Mouse (Mus musculus): ENCODE measurements around the gene Adgrd1. TPM values are rescaled to one million over a fixed set of nuclear protein-coding genes. Genes with fewer than 3 reads are reported as not detected.

Adgrd1 gene
- polyA plus RNA-seq, 1 experiment from 2014 or later, result 0.08 TPM

DNA sequence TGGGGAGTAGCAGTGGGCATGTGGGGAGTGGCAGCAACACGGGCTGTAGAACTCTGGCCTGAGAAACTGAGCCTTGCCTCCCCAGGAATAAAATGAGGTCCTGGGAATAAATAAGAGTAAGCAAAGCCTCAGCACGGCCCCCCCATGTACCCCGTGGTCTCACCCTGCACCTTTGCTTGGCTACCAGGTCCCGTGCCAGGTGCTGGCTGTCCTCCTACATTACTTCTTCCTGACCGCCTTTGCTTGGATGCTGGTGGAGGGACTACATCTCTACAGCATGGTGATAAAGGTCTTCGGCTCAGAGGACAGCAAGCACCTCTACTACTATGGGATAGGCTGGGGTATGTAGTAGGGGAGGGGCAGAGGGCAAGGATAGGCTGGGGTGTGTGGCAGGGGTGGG is 82.8 kb downstream of the Adgrd1 start:
- Histone ChIP-seq H3K4me2 (ENCODE audit: low read depth, low read length) (no peak overlapping the region), H3K36me3 (ENCODE audit: control insufficient read depth, insufficient read depth, low read length) (no peaks in the 10 kb centered on the region), H3K27ac (ENCODE audit: low read depth, low read length) (no peak overlapping the region), H3K9ac (replicated peaks; ENCODE audit: low read depth, low read length) (no peak overlapping the region), H3K27me3 (ENCODE audit: control insufficient read depth, insufficient read depth, low read length) (no peaks in the 10 kb centered on the region), H3K9me3 (ENCODE audit: control insufficient read depth, low read length) (no peaks in the 10 kb centered on the region), H3K4me3 (ENCODE audit: low read depth, low read length) (no peak overlapping the region), H3K4me1 (ENCODE audit: control insufficient read depth, insufficient read depth, low read length) (no peaks in the 10 kb centered on the region)
- WGBS, result 87% methylated on average over 6 of the region's 6 CpGs
- no peak for ATAC-seq (ENCODE audit: low read depth)

DNA sequence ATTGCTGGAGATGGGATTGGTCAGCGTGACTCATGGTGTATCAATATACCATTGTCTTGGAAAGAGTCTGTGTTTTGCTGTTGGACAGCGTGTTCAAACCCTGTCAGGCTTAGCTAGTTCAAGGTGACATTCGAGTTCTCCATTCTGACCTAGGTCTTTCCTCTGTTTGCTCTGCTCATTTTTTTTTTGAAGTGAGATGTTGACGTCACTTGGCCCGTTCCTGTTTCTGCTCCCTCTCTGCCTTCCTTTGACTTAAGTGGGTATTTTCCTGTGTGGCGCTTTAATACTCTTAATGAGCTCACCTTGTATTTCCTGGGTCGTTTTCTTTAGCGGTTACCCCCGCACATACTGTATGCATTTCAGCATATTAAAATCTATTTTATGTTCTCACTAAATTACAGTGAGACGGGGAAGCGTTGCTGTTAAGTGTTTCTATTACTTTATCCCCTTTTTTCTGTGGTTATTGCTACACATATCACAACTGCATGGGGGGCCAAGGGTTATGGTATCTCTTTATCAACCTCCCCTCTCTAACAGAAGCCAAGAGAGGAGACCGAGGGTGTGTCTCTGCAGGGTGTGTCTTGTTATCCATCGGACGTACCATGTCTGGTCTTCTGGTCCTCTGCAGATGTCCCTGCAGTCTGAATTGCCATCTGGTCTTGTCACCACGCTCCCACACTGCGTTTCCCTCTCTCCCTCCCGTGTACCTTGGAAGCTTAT is 83.6 kb downstream of the Adgrd1 start:
- no peak overlapping the region for H3K9ac ChIP-seq (replicated peaks; ENCODE audit: low read depth, low read length)
- H3K9me3 ChIP-seq (ENCODE audit: control insufficient read depth, low read length), result no peaks in the 10 kb centered on the region
- H3K4me2 ChIP-seq (ENCODE audit: low read depth, low read length), result no peak overlapping the region
- WGBS, result 77% methylated on average over 17 of the region's 17 CpGs
- H3K27me3 ChIP-seq (ENCODE audit: control insufficient read depth, insufficient read depth, low read length), result no peaks in the 10 kb centered on the region
- H3K4me3 ChIP-seq (ENCODE audit: low read depth, low read length), result no peak overlapping the region
- no peak for ATAC-seq (ENCODE audit: low read depth)
- no peak overlapping the region for H3K27ac ChIP-seq (ENCODE audit: low read depth, low read length)
- H3K4me1 ChIP-seq (ENCODE audit: control insufficient read depth, insufficient read depth, low read length), result no peaks in the 10 kb centered on the region
- no peaks in the 10 kb centered on the region for H3K36me3 ChIP-seq (ENCODE audit: control insufficient read depth, insufficient read depth, low read length)

DNA sequence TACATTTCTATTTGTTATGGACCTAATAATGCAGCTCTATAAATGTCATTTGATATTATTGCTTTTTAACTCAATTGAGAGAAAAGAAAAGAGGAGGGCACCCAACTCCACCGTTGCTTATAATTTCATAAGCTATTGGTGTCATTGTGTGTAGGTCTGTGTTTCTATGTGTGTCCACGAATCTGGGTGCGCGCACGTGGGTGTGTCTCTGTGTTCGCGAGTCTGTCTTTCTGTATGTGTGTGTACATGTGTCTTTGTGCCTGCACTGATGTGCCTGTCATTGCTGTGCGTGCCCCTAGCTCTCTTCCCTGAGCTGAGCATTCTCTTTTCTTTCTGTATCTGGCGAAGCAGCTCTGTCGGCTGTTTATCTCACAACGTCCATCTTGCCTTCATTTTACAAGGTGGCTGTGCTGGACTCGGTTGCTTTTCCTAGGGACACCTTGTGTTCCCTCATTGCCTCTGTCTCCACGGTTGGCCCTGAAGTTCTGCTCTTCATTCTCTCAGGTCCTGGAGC is 84.2 kb downstream of the Adgrd1 start:
- H3K36me3 ChIP-seq (ENCODE audit: control insufficient read depth, insufficient read depth, low read length), result no peaks in the 10 kb centered on the region
- no peak overlapping the region for H3K4me3 ChIP-seq (ENCODE audit: low read depth, low read length)
- H3K9me3 ChIP-seq (ENCODE audit: control insufficient read depth, low read length), result no peaks in the 10 kb centered on the region
- H3K27ac ChIP-seq (ENCODE audit: low read depth, low read length), result no peak overlapping the region
- no peak overlapping the region for H3K9ac ChIP-seq (replicated peaks; ENCODE audit: low read depth, low read length)
- no peaks in the 10 kb centered on the region for H3K27me3 ChIP-seq (ENCODE audit: control insufficient read depth, insufficient read depth, low read length)
- no peak for ATAC-seq (ENCODE audit: low read depth)
- 85% methylated on average over 13 of the region's 13 CpGs for WGBS
- no peak overlapping the region for H3K4me2 ChIP-seq (ENCODE audit: low read depth, low read length)
- H3K4me1 ChIP-seq (ENCODE audit: control insufficient read depth, insufficient read depth, low read length), result no peaks in the 10 kb centered on the region

DNA sequence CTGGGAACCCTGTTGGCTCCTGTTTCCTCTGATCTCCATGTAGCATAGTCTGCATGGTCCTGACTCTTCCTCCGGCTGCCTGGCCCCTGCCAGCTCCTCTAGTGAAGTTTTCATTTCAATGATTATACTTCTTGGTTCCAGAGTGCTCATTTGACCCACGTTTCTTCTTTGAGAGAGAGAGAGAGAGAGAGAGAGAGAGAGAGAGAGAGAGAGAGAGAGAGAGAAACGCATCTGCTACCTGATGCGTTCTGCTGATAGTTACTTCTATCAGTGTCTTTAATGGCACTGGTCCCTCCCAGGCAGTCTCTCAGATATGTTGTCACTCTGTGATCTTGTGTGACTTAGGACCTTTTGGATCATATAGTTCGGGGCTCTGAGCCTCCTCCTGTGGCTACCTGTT is 84.9 kb downstream of the Adgrd1 start:
- Histone ChIP-seq H3K4me1 (ENCODE audit: control insufficient read depth, insufficient read depth, low read length) (no peaks in the 10 kb centered on the region), H3K36me3 (ENCODE audit: control insufficient read depth, insufficient read depth, low read length) (no peaks in the 10 kb centered on the region), H3K4me3 (ENCODE audit: low read depth, low read length) (no peak overlapping the region), H3K9me3 (ENCODE audit: control insufficient read depth, low read length) (no peaks in the 10 kb centered on the region), H3K27me3 (ENCODE audit: control insufficient read depth, insufficient read depth, low read length) (no peaks in the 10 kb centered on the region), H3K27ac (ENCODE audit: low read depth, low read length) (no peak overlapping the region), H3K9ac (replicated peaks; ENCODE audit: low read depth, low read length) (no peak overlapping the region), H3K4me2 (ENCODE audit: low read depth, low read length) (no peak overlapping the region)
- WGBS, result 79% methylated on average over 5 of the region's 5 CpGs
- ATAC-seq (ENCODE audit: low read depth), result no peak

DNA sequence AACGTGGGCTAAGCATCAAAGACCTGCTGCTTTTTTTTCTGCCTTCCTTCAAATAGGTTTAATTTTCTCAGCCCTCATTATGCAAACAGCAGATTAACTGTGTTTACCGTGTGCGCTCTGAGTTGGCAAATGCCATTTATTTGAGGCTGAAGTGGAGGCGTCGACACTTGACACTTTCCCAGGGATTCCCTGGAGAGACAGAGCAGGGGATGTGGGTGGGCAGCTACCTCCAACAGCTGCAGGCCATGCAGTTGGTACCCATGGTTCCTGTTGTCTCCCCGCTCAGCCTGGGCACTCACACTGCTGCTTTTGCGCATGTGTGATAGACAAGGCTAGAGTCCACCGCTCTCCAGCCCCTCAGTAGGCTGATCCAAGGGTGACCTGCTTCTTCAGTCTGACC is 86.0 kb downstream of the Adgrd1 start:
- Histone ChIP-seq H3K4me2 (ENCODE audit: low read depth, low read length) (no peak overlapping the region), H3K27me3 (ENCODE audit: control insufficient read depth, insufficient read depth, low read length) (no peaks in the 10 kb centered on the region), H3K27ac (ENCODE audit: low read depth, low read length) (no peak overlapping the region), H3K4me3 (ENCODE audit: low read depth, low read length) (no peak overlapping the region), H3K9ac (replicated peaks; ENCODE audit: low read depth, low read length) (no peak overlapping the region), H3K9me3 (ENCODE audit: control insufficient read depth, low read length) (no peaks in the 10 kb centered on the region), H3K4me1 (ENCODE audit: control insufficient read depth, insufficient read depth, low read length) (no peaks in the 10 kb centered on the region), H3K36me3 (ENCODE audit: control insufficient read depth, insufficient read depth, low read length) (no peaks in the 10 kb centered on the region)
- no peak for ATAC-seq (ENCODE audit: low read depth)
- WGBS, result 44% methylated on average over 8 of the region's 8 CpGs

DNA sequence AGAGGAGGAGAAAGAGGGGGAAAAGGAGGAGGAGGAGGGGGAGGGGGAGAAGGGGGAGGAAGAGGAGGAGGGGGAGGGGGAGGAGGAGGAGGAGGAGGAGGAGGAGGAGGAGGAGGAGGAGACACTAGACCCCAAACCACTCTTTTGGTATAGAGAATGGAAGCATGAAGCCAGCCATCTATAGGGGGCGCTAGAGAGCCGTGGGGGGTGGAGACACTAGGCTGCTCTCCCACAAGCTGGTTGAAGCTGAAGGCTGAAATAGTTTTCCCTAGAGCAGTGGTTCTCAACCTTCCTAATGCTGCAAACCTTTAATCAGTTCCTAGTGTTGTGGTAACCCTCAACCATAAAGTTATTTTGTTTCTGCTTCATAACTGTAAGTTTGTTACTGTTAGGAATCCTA is 89.7 kb downstream of the Adgrd1 start:
- H3K4me3 ChIP-seq (ENCODE audit: low read depth, low read length), result no peak overlapping the region
- H3K4me1 ChIP-seq (ENCODE audit: control insufficient read depth, insufficient read depth, low read length), result no peaks in the 10 kb centered on the region
- no peaks in the 10 kb centered on the region for H3K36me3 ChIP-seq (ENCODE audit: control insufficient read depth, insufficient read depth, low read length)
- no peaks in the 10 kb centered on the region for H3K27me3 ChIP-seq (ENCODE audit: control insufficient read depth, insufficient read depth, low read length)
- H3K27ac ChIP-seq (ENCODE audit: low read depth, low read length), result no peak overlapping the region
- no peak for ATAC-seq (ENCODE audit: low read depth)
- WGBS, result 8% methylated on average over 2 of the region's 2 CpGs
- no peak overlapping the region for H3K4me2 ChIP-seq (ENCODE audit: low read depth, low read length)
- no peaks in the 10 kb centered on the region for H3K9me3 ChIP-seq (ENCODE audit: control insufficient read depth, low read length)
- no peak overlapping the region for H3K9ac ChIP-seq (replicated peaks; ENCODE audit: low read depth, low read length)

DNA sequence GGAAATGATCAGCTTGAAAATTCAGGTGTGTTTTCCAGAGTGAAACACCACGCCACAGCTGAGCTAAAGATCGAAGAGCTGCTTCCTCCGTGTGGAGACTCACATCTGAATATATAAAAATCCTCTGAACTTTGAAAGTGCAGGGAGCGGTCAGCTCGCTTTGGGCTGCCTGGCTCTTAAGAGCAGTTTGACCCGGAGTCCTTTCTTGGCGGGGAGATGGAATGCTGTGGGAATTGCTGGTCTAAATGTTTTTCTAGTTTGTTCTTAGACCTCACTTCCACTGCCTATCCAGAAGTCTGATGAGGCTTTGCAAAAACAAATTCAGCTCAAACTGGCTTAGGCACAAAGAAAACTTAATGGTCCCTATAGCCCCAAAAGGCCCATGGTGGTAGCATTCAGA is 90.4 kb downstream of the Adgrd1 start:
- no peaks in the 10 kb centered on the region for H3K9me3 ChIP-seq (ENCODE audit: control insufficient read depth, low read length)
- no peak overlapping the region for H3K4me3 ChIP-seq (ENCODE audit: low read depth, low read length)
- no peak overlapping the region for H3K9ac ChIP-seq (replicated peaks; ENCODE audit: low read depth, low read length)
- H3K4me1 ChIP-seq (ENCODE audit: control insufficient read depth, insufficient read depth, low read length), result no peaks in the 10 kb centered on the region
- H3K4me2 ChIP-seq (ENCODE audit: low read depth, low read length), result no peak overlapping the region
- no peak for ATAC-seq (ENCODE audit: low read depth)
- H3K27ac ChIP-seq (ENCODE audit: low read depth, low read length), result no peak overlapping the region
- no peaks in the 10 kb centered on the region for H3K36me3 ChIP-seq (ENCODE audit: control insufficient read depth, insufficient read depth, low read length)
- WGBS, result 85% methylated on average over 7 of the region's 7 CpGs
- H3K27me3 ChIP-seq (ENCODE audit: control insufficient read depth, insufficient read depth, low read length), result no peaks in the 10 kb centered on the region

DNA sequence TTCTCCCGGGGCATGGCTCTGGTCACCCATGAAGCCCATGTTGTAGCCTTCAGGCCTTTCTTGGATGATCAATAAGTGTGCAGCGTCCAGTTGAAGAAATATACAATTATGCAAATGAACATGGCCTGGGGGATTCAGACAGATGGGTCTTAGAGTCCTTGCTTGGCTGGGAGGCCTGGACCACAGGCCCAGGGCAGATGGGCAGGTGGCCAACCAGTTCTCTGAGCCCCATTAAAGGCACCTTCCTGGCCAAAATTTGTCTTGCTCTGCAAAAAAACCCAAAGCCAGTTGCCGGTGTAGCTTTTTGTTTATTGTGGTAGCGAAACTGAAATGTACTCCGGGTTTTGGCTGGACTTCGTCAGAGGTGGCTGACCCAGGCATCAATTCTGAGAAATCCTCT is 92.5 kb downstream of the Adgrd1 start:
- Histone ChIP-seq H3K4me2 (ENCODE audit: low read depth, low read length) (no peak overlapping the region), H3K27ac (ENCODE audit: low read depth, low read length) (no peak overlapping the region), H3K4me3 (ENCODE audit: low read depth, low read length) (no peak overlapping the region), H3K9me3 (ENCODE audit: control insufficient read depth, low read length) (no peaks in the 10 kb centered on the region), H3K9ac (replicated peaks; ENCODE audit: low read depth, low read length) (no peak overlapping the region), H3K27me3 (ENCODE audit: control insufficient read depth, insufficient read depth, low read length) (no peaks in the 10 kb centered on the region), H3K4me1 (ENCODE audit: control insufficient read depth, insufficient read depth, low read length) (no peaks in the 10 kb centered on the region), H3K36me3 (ENCODE audit: control insufficient read depth, insufficient read depth, low read length) (no peaks in the 10 kb centered on the region)
- WGBS, result 67% methylated on average over 6 of the region's 6 CpGs
- no peak for ATAC-seq (ENCODE audit: low read depth)

DNA sequence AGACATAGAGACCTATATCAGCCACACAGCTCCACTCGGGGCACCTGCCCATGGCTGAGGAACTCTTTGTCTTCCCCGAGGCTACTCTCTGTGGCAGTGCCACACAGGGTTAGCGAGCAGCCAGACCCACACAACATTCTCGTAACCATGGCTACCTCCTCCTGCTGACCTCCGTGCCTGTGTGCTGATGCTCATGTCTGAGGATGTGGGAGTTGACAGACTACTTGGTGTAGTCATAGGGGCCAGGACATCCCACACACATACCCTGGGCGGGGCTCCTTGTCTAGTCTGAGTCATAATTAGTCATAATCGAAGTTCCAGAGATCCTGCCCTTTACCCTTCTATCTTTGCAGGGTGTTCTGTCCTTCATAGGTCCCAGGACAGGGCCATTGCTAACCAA is 93.5 kb downstream of the Adgrd1 start:
- no peaks in the 10 kb centered on the region for H3K36me3 ChIP-seq (ENCODE audit: control insufficient read depth, insufficient read depth, low read length)
- no peaks in the 10 kb centered on the region for H3K4me1 ChIP-seq (ENCODE audit: control insufficient read depth, insufficient read depth, low read length)
- H3K9ac ChIP-seq (replicated peaks; ENCODE audit: low read depth, low read length), result no peak overlapping the region
- WGBS, result 65% methylated on average over 7 of the region's 7 CpGs
- H3K9me3 ChIP-seq (ENCODE audit: control insufficient read depth, low read length), result no peaks in the 10 kb centered on the region
- H3K27ac ChIP-seq (ENCODE audit: low read depth, low read length), result no peak overlapping the region
- no peak overlapping the region for H3K4me2 ChIP-seq (ENCODE audit: low read depth, low read length)
- no peaks in the 10 kb centered on the region for H3K27me3 ChIP-seq (ENCODE audit: control insufficient read depth, insufficient read depth, low read length)
- H3K4me3 ChIP-seq (ENCODE audit: low read depth, low read length), result no peak overlapping the region
- ATAC-seq (ENCODE audit: low read depth), result no peak

Measured in neural tube, embryonic 14.5 days (tissue).